Mouse (Mus musculus): ENCODE results near the gene Mex3d. TPM values are rescaled to one million over a fixed set of nuclear protein-coding genes. Genes with fewer than 3 reads are reported as not detected.

Mex3d gene
- polyA plus RNA-seq, 3 experiments from 2014 or later = 0.79 to 1.3 (median 0.79) TPM

Other genes starting within 250 kb of the Mex3d start
- 100 to 1,000 TPM; 297 to 357 (median 299) TPM for gene Atp5d, start 249.0 kb downstream of the Mex3d start, polyA plus RNA-seq (2017; shearing (Covaris generic))
- 1 to 10 TPM in 2 of 3 experiments, under 1 TPM in 1; 0.60 to 2.3 (median 1.3) TPM for gene Cbarp, start 246.8 kb downstream of the Mex3d start, polyA plus RNA-seq (2017; shearing (Covaris generic))
- gene Midn, start 239.4 kb downstream of the Mex3d start, polyA plus RNA-seq (2017; shearing (Covaris generic)) = 1 to 10 TPM; 7.3 to 9.3 (median 7.5) TPM
- gene Cirbp, start 221.7 kb downstream of the Mex3d start, polyA plus RNA-seq (2017; shearing (Covaris generic)) = 100 to 1,000 TPM in 2 of 3 experiments, 10 to 100 TPM in 1; 84.2 to 255 (median 213) TPM
- 10 to 100 TPM; 17.9 to 28.4 (median 20.5) TPM for gene 1600002K03Rik, start 214.7 kb downstream of the Mex3d start, polyA plus RNA-seq (2017; shearing (Covaris generic))
- not detected for gene Efna2, start 208.2 kb downstream of the Mex3d start, polyA plus RNA-seq (2017; shearing (Covaris generic))
- gene Mum1, start 161.2 kb downstream of the Mex3d start, polyA plus RNA-seq (2017; shearing (Covaris generic)) = 10 to 100 TPM; 57.7 to 85.1 (median 67.4) TPM
- 100 to 1,000 TPM; 183 to 267 (median 228) TPM for gene Ndufs7, start 138.5 kb downstream of the Mex3d start, polyA plus RNA-seq (2017; shearing (Covaris generic))
- 1 to 10 TPM in 1 of 3 experiments, under 1 TPM in 2; 0.67 to 1.7 (median 0.75) TPM for gene Gamt, start 126.6 kb downstream of the Mex3d start, polyA plus RNA-seq (2017; shearing (Covaris generic))
- gene Dazap1, start 126.2 kb downstream of the Mex3d start, polyA plus RNA-seq (2017; shearing (Covaris generic)) = 10 to 100 TPM; 12.3 to 14.4 (median 14.0) TPM
- 1,000 to 10,000 TPM in 2 of 3 experiments, 100 to 1,000 TPM in 1; 970 to 1,806 (median 1,658) TPM for gene Rps15, start 95.2 kb downstream of the Mex3d start, polyA plus RNA-seq (2017; shearing (Covaris generic))
- gene Apc2, start 91.7 kb downstream of the Mex3d start, polyA plus RNA-seq (2017; shearing (Covaris generic)) = under 1 TPM; 0.04 to 0.35 (median 0.05) TPM
- 10 to 100 TPM; 38.1 to 52.1 (median 41.8) TPM for gene 2310011J03Rik, start 67.1 kb downstream of the Mex3d start, polyA plus RNA-seq (2017; shearing (Covaris generic))
- 10 to 100 TPM in 1 of 3 experiments, 1 to 10 TPM in 2; 2.2 to 10.8 (median 9.5) TPM for gene Pcsk4, start 58.2 kb downstream of the Mex3d start, polyA plus RNA-seq (2017; shearing (Covaris generic))
- not detected for gene Reep6, start 57.7 kb downstream of the Mex3d start, polyA plus RNA-seq (2017; shearing (Covaris generic))
- not detected for gene Adamtsl5, start 39.2 kb downstream of the Mex3d start, polyA plus RNA-seq (2017; shearing (Covaris generic))
- not detected for gene Plk5, start 31.2 kb downstream of the Mex3d start, polyA plus RNA-seq (2017; shearing (Covaris generic))
- gene Mbd3, start 11.9 kb upstream of the Mex3d start, polyA plus RNA-seq (2017; shearing (Covaris generic)) = 10 to 100 TPM; 19.2 to 30.4 (median 25.9) TPM
- gene Uqcr11, start 19.2 kb upstream of the Mex3d start, polyA plus RNA-seq (2017; shearing (Covaris generic)) = 100 to 1,000 TPM; 289 to 335 (median 330) TPM
- gene Tcf3, start 46.0 kb upstream of the Mex3d start, polyA plus RNA-seq (2017; shearing (Covaris generic)) = 1 to 10 TPM; 6.7 to 8.2 (median 7.9) TPM
- not detected for gene Onecut3, start 107.2 kb upstream of the Mex3d start, polyA plus RNA-seq (2017; shearing (Covaris generic))
- not detected for gene Atp8b3, start 151.5 kb upstream of the Mex3d start, polyA plus RNA-seq (2017; shearing (Covaris generic))
- gene Rexo1, start 173.9 kb upstream of the Mex3d start, polyA plus RNA-seq (2017; shearing (Covaris generic)) = 10 to 100 TPM; 11.3 to 18.6 (median 14.9) TPM
- gene Klf16, start 189.7 kb upstream of the Mex3d start, polyA plus RNA-seq (2017; shearing (Covaris generic)) = 1 to 10 TPM; 6.3 to 7.1 (median 6.8) TPM
- gene Abhd17a, start 202.7 kb upstream of the Mex3d start, polyA plus RNA-seq (2017; shearing (Covaris generic)) = 10 to 100 TPM in 2 of 3 experiments, 1 to 10 TPM in 1; 8.6 to 12.0 (median 11.4) TPM
- 100 to 1,000 TPM in 2 of 3 experiments, 10 to 100 TPM in 1; 96.2 to 110 (median 108) TPM for gene Scamp4, start 215.2 kb upstream of the Mex3d start, polyA plus RNA-seq (2017; shearing (Covaris generic))
- gene Adat3, start 215.2 kb upstream of the Mex3d start, polyA plus RNA-seq (2017; shearing (Covaris generic)) = 1 to 10 TPM; 2.6 to 4.2 (median 3.1) TPM
- 1 to 10 TPM; 5.3 to 8.4 (median 8.3) TPM for gene Gm49322, start 218.4 kb upstream of the Mex3d start, polyA plus RNA-seq (2017; shearing (Covaris generic))
- 10 to 100 TPM; 11.7 to 16.3 (median 13.2) TPM for gene Csnk1g2, start 235.2 kb upstream of the Mex3d start, polyA plus RNA-seq (2017; shearing (Covaris generic))

All from inflammation-experienced regulatory T-cells, adult 6 months (primary cell).